Mouse (Mus musculus) kidney, adult 2 months (tissue): Measurements from ENCODE around the gene Ankrd17.

ENCODE experiments used
- CTCF ChIP-seq: fragments of 200-500 bp; conservative IDR thresholded peaks from 2 replicates; pipeline ENCODE4 v1.5.1; 2011; ENCODE audit warnings: low read depth, mild to moderate bottlenecking, control low read depth, low read length, moderate library complexity, mixed read lengths; ENCODE audit not compliant: insufficient read depth, insufficient read length
- POLR2A ChIP-seq: fragments of 200-500 bp; IDR thresholded peaks from one replicate; pipeline ENCODE4 v1.6.1; 2011; ENCODE audit warnings: low read depth, low read length, control low read depth

DNA sequence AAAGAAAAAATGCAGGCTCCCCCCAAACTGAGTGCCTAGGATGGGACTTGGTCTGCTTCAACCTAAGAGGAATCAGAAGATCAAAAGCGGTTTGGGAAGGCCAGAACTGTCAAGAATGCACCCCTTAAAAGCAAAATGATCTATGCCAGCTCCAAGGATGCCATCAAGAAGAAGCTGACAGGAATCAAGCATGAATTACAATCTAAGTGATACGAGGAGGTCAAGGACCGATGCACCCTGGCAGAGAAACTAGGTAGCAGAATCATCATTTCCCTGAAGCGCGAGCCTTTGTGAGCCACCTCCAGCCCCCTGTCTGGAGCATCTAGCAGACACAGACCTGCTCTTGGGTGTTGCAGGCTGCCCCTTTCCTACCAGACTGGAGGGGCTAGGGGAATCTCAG is 4.0 kb upstream of the Ankrd17 start:
- no peak for TF ChIP-seq CTCF
- no peak for TF ChIP-seq POLR2A
